Mouse (Mus musculus) neural tube, embryonic 13.5 days (tissue): Measurements from ENCODE around the gene Gm49416. TPM values are rescaled to one million over a fixed set of nuclear protein-coding genes. Genes with fewer than 3 reads are reported as not detected.
A peak's percentile ranks its signal among the peaks of the same experiment; 100 is the strongest.
"Not testable (repeated sequence)": the region's sequence is repeated elsewhere in the genome, so short reads cannot be mapped to it uniquely, and the experiment has no call there.

Experiments
- ATAC-seq: fragments of 200-750 bp; cut with Nextera tagmentation; 2 replicates; pipeline ENCODE4 v1.8.0; 2017; ENCODE audit warnings: low read depth, mild to moderate bottlenecking, moderate TSS enrichment, moderate library complexity
- H3K27ac ChIP-seq: fragments of 300-500 bp; sonication (generic); replicated peaks from 2 replicates; pipeline ENCODE4 v1.5.1; 2015; ENCODE audit warnings: moderate library complexity, mild to moderate bottlenecking, inconsistent platforms
- H3K27me3 ChIP-seq: fragments of 300-500 bp; sonication (generic); 2 replicates; pipeline ENCODE4 v1.6.1; 2015; ENCODE audit warnings: mild to moderate bottlenecking, inconsistent platforms
- H3K36me3 ChIP-seq: fragments of 300-500 bp; sonication (generic); 2 replicates; pipeline ENCODE4 v1.6.1; 2015; ENCODE audit warnings: mild to moderate bottlenecking, inconsistent platforms
- H3K4me1 ChIP-seq: fragments of 300-500 bp; sonication (generic); replicated peaks from 2 replicates; pipeline ENCODE4 v1.6.1; 2015; ENCODE audit warnings: inconsistent platforms
- H3K4me2 ChIP-seq: fragments of 300-500 bp; sonication (generic); 2 replicates; pipeline ENCODE4 v1.6.1; 2015; ENCODE audit warnings: inconsistent platforms, mild to moderate bottlenecking, moderate library complexity
- H3K4me3 ChIP-seq: fragments of 300-500 bp; sonication (generic); 2 replicates; pipeline ENCODE4 v1.5.1; 2015; ENCODE audit warnings: mild to moderate bottlenecking, inconsistent platforms
- H3K9ac ChIP-seq: fragments of 300-500 bp; sonication (generic); 2 replicates; pipeline ENCODE4 v1.6.1; 2015; ENCODE audit warnings: moderate library complexity, mild to moderate bottlenecking, inconsistent platforms
- H3K9me3 ChIP-seq: fragments of 300-500 bp; sonication (generic); 2 replicates; pipeline ENCODE4 v1.6.1; 2016; ENCODE audit warnings: inconsistent platforms
- WGBS: fragments of 180-500 bp; shearing (Covaris S2); methylation state at CpG from one replicate; pipeline ENCODE4 v1.1.7; 2015; 5-methylcytosine and 5-hydroxymethylcytosine counted together
- polyA plus RNA-seq: library from polyadenylated mRNA; unstranded; fragments of >200 nt; fragmentation: Nextera tagmentation; extraction: Ambion mirVana; gene quantifications from 2 replicates; pipeline ENCODE4 v1.2.1, GENCODE M21; 2015

The Gm49416 gene
- polyA plus RNA-seq, 1 experiment from 2014 or later, result 0.27 TPM

DNA sequence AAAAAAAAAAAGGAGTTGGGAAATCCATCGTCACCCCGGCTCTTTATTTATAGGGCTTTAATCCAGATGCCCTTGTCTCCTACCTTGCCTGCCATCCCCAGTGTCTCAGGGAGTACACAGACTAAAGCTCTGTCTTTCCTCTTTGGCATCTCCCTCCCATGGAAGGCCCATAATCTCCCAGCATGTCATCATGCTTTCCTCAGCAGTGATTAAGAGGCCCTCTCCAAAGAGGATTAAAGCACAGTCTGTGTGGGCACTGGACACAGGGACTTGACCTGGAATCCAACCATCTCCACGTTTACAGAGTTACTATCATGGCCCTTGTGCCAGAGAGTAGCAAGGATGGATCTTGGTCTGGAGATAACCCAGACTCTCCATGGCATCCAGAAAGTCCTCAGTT is 5.1 kb upstream of the Gm49416 start, which contains the start of the genes Lbhd1 and Gm49403:
Gene Lbhd1, plus strand, starts transcription at position 117 of the 400 bp plus-strand sequence.
Gene Gm49403, plus strand, starts transcription at position 315 of the 400 bp plus-strand sequence.
- Histone ChIP-seq H3K4me2 (no peak within 1 kb of the TSS), H3K9me3 (no peaks in the 10 kb centered on the region), H3K27me3 (no peaks in the 10 kb centered on the region), H3K4me3 (no peak within 1 kb of the TSS), H3K9ac (no peak within 1 kb of the TSS), H3K36me3 (peaks cover 4% of the 10 kb centered on the region), H3K4me1 (peaks cover 25% of the 10 kb centered on the region), H3K27ac (no peak within 1 kb of the TSS)
- WGBS, result 83% methylated on average over 3 of the region's 3 CpGs
- ATAC-seq, result no peak

DNA sequence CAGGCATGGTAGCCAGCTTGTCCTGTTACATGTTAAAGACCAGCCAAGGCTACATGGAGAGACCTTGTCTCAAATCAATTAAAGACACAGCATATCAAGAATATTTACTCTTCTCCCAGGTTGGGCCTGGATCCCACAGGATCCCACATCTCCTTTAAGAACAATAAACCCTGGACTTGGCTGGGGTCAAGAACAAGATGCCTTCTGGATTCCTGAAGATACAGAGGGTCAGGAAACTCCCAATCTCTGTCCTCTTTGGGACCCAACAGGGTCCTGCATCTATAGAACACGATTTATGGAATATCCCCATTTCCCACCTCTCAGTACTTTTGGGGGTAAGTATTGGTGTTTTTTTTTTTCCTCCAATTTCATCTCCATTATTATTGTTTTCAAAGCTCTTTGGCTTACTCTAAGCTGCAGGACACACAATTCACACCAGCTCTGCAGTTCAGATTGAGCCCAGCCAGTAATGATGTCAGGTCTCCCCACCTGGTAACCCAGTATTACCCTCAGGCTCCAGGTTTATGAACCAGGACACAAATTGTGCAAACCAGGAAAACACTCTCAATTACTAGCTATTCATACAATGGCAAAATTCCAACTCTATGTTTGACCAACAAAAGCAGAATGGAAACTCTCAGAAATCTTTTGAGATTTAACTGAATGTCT is 1.7 kb upstream of the Gm49416 start:
- H3K4me3 ChIP-seq, result no peak overlapping the region
- peaks cover 19% of the 10 kb centered on the region for H3K4me1 ChIP-seq
- ATAC-seq, result no peak
- H3K4me2 ChIP-seq, result peak overlapping the region; percentile 80
- H3K27ac ChIP-seq, result no peak overlapping the region
- WGBS, result 56% methylated on average over 1 of the region's 1 CpGs
- no peaks in the 10 kb centered on the region for H3K9me3 ChIP-seq
- H3K9ac ChIP-seq, result no peak overlapping the region
- peaks cover 14% of the 10 kb centered on the region for H3K36me3 ChIP-seq
- no peaks in the 10 kb centered on the region for H3K27me3 ChIP-seq

DNA sequence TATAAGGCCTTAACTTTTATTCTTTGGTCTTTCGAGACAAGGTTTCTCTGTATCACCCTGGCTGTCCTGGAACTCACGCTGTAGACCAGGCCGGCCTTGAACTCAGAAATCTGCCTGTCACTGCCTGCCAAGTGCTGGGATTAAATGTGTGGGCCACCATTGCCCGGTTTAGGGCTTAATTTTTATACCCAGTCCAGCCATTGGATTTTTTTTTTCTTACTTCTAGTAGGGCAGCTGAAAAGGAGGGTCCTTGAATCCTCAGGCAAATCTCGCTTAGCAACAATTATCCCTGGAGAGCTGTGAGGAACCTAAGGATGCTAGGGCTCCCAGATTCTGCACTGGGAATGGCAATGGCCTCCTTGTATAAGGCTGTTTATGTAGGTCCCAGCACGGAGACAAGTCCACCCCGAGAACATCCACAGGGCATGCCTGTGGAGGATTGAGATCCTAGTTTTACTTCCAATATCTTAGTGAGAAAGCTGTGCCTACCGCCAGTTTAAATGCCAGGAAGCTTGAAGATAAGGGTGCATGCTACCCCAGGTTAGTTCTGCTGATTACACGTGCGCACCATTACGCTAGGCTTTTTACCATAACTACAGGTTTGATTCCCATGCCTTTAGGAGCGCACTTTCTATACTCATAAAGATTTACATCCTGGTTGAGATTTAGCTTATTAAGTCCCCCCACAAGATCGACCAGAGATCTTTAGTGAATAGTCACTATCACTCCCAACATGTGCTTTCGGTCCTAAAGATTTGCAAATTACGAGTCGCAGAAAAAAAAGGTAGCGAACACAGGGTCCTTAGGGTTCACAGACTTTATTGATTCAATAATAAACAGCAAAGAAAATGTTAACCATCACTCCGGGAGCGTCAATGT is 902 bp upstream of the Gm49416 start:
- no peaks in the 10 kb centered on the region for H3K27me3 ChIP-seq
- peaks cover 14% of the 10 kb centered on the region for H3K36me3 ChIP-seq
- H3K27ac ChIP-seq, result peak overlapping the region; percentile 91
- H3K9ac ChIP-seq, result peak overlapping the region; percentile 85
- H3K4me2 ChIP-seq, result peak overlapping the region; percentile 80
- peaks cover 25% of the 10 kb centered on the region for H3K4me1 ChIP-seq
- no peak for ATAC-seq
- 13% methylated on average over 19 of the region's 19 CpGs for WGBS
- H3K4me3 ChIP-seq, result peak overlapping the region; percentile 60
- no peaks in the 10 kb centered on the region for H3K9me3 ChIP-seq

DNA sequence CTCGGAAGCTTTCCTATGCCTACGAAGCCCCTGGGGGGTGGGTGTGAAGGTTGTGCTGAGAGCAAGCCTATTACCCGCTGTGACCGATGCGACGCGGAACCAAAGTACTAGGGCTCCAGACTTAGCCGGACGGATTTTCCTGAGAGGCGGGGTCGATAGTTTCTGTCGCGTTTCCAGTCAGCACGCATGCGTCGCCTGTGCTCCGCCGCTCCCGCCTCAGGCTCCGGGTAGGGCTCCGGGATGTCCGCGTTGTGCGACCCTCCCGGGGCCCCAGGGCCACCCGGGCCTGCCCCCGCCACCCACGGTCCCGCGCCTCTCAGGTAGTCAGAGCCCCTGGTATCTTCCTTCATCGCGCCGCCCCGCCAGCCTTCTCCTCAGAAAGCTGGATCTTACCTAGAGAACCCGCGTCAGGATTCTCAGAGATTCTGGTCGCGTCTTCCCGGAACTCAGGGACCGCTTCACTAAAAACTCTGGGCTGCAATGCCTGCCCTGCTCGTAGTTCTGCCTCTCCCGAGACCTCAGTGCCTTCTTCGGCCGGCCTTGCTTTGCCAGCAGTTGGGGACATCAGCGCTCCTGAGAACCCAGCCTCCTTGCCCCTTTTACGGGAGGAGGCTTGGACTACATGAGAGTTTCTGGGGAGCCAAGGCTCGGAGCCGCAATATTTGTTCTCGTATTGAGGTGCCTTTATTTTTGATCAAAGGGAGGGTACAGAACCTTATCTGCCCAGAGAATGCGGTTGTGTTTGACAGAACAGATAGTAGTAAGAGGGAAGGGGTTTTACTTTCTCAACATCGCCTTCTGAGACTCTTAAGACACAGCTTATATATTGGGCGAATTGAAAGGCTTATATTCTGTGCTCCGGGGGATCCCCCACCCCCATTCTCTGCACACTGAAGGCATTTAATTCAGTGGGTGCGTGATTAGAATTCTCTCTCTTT is 4.4 kb downstream of the Gm49416 start, which contains the start of gene Ints5:
Gene Ints5, plus strand, starts transcription at position 177 of the 938 bp plus-strand sequence.
- peak; percentile 21 for ATAC-seq
- peaks cover 42% of the 10 kb centered on the region for H3K4me1 ChIP-seq

DNA sequence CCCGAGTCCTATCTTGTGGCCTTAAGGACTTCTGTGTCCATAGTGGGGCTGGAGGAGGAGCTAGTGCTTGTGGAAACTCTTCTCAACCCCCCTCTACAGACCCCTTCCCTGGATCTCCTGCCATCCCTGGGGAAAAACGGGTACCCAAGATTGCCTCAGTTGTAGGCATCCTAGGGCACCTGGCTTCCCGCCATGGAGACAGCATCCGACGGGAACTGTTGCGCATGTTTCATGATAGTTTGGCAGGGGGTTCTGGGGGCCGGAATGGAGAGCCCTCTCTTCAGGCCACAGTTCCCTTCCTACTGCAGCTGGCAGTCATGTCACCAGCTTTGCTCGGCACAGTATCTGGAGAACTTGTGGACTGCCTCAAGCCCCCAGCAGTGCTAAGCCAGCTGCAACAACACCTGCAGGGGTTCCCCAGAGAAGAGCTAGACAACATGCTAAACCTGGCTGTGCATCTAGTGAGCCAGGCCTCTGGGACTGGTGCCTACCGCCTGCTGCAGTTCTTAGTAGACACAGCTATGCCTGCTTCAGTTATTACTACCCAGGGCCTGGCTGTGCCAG is 6.8 kb downstream of the Gm49416 start:
- Histone ChIP-seq H3K4me1 (peaks cover 48% of the 10 kb centered on the region), H3K9me3 (no peaks in the 10 kb centered on the region), H3K9ac (0 out of 2 replicates have a peak overlapping the region, but pooled peaks have one; percentile 13), H3K4me2 (no peak overlapping the region), H3K27me3 (no peaks in the 10 kb centered on the region), H3K4me3 (no peak overlapping the region), H3K27ac (no peak overlapping the region), H3K36me3 (peaks cover 27% of the 10 kb centered on the region)
- no peak for ATAC-seq
- 97% methylated on average over 9 of the region's 9 CpGs for WGBS

More for the DNA sequence above, 4.4 kb downstream of the Gm49416 start, which contains the start of gene Ints5:
- Histone ChIP-seq H3K4me2 (peak within 1 kb of the TSS; percentile 97), H3K9me3 (no peaks in the 10 kb centered on the region), H3K27ac (peak within 1 kb of the TSS; percentile 90), H3K4me3 (peak within 1 kb of the TSS; percentile 85), H3K36me3 (peaks cover 32% of the 10 kb centered on the region), H3K9ac (peak within 1 kb of the TSS; percentile 97), H3K27me3 (no peaks in the 10 kb centered on the region)
- WGBS, result 3% methylated on average over 54 of the region's 54 CpGs

DNA sequence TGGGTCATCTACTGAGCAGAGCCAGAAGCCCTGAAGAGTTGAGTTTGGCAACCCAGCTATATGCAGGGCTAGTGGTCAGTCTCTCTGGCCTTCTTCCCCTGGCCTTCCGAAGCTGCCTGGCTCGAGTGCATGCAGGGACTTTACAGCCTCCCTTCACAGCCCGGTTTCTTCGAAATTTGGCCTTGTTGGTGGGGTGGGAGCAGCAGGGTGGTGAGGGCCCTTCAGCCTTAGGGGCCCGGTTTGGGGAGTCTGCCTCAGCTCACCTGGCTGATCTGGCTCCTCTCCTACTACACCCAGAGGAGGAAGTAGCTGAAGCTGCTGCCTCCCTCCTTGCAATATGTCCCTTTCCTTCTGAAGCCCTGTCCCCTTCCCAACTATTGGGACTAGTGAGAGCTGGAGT is 7.5 kb downstream of the Gm49416 start:
- peak overlapping the region; percentile 95 for H3K9ac ChIP-seq
- peaks cover 53% of the 10 kb centered on the region for H3K4me1 ChIP-seq
- not testable (repeated sequence) for H3K27me3 ChIP-seq, H3K9me3 ChIP-seq, H3K4me3 ChIP-seq, H3K4me2 ChIP-seq, ATAC-seq
- 89% methylated on average over 5 of the region's 5 CpGs for WGBS
- H3K36me3 ChIP-seq, result peaks cover 21% of the 10 kb centered on the region
- H3K27ac ChIP-seq, result peak overlapping the region; percentile 85; the same call in 1 of the 2 replicates

DNA sequence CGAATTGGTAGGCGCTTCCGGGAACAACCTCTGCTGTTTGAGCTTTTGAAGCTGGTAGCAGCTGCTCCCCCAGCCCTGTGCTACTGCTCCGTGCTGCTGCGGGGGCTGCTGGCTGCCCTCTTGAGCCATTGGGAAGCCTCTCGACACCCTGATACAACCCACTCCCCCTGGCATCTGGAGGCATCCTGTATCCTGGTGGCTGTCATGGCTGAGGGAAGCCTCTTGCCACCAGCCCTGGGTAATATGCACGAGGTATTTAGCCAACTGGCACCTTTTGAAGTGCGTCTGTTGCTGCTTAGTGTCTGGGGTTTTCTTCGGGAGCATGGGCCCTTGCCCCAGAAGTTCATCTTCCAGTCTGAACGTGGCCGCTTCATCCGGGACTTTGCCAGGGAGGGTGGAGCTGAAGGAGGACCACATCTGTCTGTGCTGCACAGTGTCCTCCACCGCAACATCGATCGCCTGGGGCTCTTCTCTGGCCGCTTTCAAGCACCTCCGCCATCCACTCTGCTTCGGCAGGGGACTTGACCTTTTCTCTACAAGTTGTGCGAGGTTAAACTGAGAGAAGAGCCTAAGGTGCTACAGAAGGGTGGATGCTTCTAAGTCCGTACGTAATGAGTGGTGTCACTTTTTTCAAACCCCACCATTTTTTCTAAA is 8.6 kb downstream of the Gm49416 start:
- peak overlapping the region; percentile 95 for H3K9ac ChIP-seq
- H3K27ac ChIP-seq, result peak overlapping the region; percentile 85
- peaks cover 55% of the 10 kb centered on the region for H3K4me1 ChIP-seq
- H3K27me3 ChIP-seq, H3K9me3 ChIP-seq: not testable (repeated sequence)
- peak; percentile 68 for ATAC-seq
- peak overlapping the region; percentile 96 for H3K4me2 ChIP-seq
- H3K36me3 ChIP-seq, result peaks cover 26% of the 10 kb centered on the region
- 18% methylated on average over 21 of the region's 21 CpGs for WGBS
- H3K4me3 ChIP-seq, result peak overlapping the region; percentile 98

DNA sequence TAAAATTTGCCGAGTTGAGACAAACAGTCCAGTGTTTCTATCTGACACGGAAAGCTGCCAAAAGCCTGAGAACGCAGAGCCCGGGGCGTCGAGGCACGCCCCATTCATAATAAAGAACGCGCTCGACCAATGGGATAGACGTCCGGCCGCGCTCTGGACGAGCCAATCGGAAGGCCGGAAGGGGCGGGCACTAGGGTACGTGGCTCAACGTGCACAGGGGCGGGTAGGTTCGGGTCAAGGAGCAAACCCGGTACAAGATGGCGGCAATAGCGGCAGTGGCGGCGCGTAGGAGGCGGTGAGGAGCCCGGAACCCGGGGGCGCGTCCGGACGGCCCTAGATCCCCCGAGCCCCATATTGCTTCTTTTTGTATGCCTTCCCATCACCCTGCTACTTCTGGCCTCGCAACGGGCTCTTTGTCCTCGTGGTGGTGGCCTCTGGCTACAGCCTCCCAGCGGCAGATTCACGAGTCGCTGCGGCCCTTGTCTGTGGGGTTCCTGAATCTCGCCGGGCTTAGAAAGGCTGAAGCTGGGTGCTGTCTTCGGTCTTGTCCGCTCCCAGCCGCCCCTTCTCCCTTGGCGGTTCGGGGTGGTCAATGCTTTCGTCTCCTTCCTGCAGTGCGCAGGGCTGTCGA is 9.3 kb downstream of the Gm49416 start, which contains the start of gene Ganab:
Gene Ganab, plus strand, starts transcription at position 207 of the 631 bp plus-strand sequence.
- peak within 1 kb of the TSS; percentile 96 for H3K4me2 ChIP-seq
- peak within 1 kb of the TSS; percentile 98 for H3K4me3 ChIP-seq
- peaks cover 31% of the 10 kb centered on the region for H3K36me3 ChIP-seq
- H3K4me1 ChIP-seq, result peaks cover 52% of the 10 kb centered on the region
- H3K27ac ChIP-seq, result peak within 1 kb of the TSS; percentile 90
- ATAC-seq, result peak; percentile 98
- H3K9ac ChIP-seq, result peak within 1 kb of the TSS; percentile 95
- no peaks in the 10 kb centered on the region for H3K27me3 ChIP-seq
- H3K9me3 ChIP-seq, result no peaks in the 10 kb centered on the region
- under 1% methylated on average over 53 of the region's 53 CpGs for WGBS

DNA sequence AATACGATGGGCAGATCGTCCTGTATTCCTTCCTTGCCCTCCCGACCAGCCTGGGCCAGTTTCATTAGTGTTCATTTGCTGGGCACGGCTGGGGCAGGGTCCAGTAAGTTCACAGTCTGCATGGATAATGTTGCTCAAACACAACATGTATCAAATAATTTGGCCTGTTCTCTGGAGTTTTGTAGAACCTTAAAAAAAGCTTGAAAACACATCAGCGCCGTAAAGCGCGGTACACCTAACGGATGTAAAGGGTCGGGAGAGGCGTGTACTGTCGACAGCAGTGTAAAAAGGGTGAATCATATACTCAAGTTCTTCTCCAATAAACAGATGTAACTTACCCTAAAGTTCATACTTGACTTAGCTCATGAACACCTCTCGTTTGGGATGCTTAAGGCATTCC is 9.8 kb downstream of the Gm49416 start:
- Histone ChIP-seq H3K36me3 (peaks cover 36% of the 10 kb centered on the region), H3K4me2 (peak overlapping the region; percentile 96), H3K9me3 (no peaks in the 10 kb centered on the region), H3K4me3 (peak overlapping the region; percentile 98), H3K9ac (peak overlapping the region; percentile 95), H3K27ac (peak overlapping the region; percentile 90), H3K27me3 (no peaks in the 10 kb centered on the region), H3K4me1 (peaks cover 48% of the 10 kb centered on the region)
- ATAC-seq, result no peak
- WGBS, result 14% methylated on average over 13 of the region's 13 CpGs

DNA sequence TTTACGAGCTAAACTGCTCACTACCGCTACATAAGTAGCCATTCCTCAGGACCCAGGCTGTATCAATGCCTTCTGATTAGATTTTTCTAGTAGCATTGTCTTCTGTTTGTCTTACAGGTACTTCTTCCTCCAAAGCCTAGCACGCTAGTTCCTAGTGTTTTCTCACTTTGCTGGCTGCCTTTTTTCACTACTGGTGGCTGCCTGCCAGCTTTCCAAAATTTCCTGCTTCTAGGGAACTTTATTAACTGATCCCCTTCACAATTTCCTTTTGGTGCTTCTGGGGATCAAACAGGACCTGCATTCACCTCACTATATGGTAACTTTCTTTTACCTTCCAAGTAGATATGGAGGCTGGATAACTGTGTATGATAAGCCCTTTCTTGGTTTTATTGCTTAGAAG is 10.4 kb downstream of the Gm49416 start:
- no peak overlapping the region for H3K27ac ChIP-seq
- WGBS, result 56% methylated on average over 3 of the region's 3 CpGs
- H3K9ac ChIP-seq, result peak overlapping the region; percentile 95
- peaks cover 40% of the 10 kb centered on the region for H3K36me3 ChIP-seq
- no peaks in the 10 kb centered on the region for H3K9me3 ChIP-seq
- peaks cover 43% of the 10 kb centered on the region for H3K4me1 ChIP-seq
- peak overlapping the region; percentile 96 for H3K4me2 ChIP-seq
- ATAC-seq, result no peak
- H3K4me3 ChIP-seq, result peak overlapping the region; percentile 98
- no peaks in the 10 kb centered on the region for H3K27me3 ChIP-seq
